Mouse (Mus musculus) cerebellum, postnatal 25 days (tissue): ENCODE data around the gene Phospho1.

Experiments used
- DNase-seq, 2 experiments: peaks; one replicate each; pipeline ENCODE4 v3.0.0; 2021; ENCODE audit warnings: mixed read lengths in 2 of 2

Phospho1 gene

DNA sequence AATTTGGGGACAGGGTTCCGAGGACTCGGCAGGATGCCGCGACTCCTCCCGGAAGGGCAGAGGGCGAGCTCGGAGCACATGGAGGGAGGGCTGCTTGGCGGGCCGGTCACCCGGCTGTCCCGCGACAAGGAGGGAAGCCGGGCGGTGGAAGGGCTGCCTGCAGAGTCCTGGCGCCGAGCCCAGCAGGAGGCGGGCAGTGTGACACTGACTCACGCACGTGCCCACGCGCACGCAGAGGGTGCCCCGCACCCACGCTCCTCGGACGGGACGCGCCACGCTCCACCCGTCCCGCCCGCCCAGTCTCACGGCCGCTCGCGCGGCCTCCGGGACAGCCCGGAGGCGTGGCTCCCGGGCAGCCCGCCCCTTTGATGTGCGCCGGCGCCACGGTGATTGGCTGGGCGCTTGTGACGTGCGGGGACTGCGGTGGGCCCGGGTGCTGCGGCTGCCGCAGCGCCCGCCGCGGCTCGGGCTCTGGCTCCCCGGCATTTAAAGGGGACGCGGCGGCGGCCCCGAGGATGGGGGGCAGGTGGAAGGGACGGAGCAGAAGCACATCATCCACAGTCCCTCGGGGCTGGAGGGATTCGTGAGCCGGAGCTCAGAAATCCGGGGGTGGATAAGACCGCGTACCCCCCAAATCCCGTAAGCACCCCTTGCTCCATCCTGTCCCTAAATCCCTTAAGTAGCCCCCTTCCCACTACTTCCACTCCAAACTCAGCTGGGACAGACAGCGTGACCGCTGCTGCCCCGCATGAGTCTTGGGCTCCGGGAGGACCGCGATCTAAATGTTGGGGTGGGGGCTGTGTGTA lies at the start of gene Phospho1:
TSS of gene Phospho1 (plus strand) at position 429 of the 806 bp plus-strand sequence.
- DNase-seq, result peak; percentile 94 to 97

DNA sequence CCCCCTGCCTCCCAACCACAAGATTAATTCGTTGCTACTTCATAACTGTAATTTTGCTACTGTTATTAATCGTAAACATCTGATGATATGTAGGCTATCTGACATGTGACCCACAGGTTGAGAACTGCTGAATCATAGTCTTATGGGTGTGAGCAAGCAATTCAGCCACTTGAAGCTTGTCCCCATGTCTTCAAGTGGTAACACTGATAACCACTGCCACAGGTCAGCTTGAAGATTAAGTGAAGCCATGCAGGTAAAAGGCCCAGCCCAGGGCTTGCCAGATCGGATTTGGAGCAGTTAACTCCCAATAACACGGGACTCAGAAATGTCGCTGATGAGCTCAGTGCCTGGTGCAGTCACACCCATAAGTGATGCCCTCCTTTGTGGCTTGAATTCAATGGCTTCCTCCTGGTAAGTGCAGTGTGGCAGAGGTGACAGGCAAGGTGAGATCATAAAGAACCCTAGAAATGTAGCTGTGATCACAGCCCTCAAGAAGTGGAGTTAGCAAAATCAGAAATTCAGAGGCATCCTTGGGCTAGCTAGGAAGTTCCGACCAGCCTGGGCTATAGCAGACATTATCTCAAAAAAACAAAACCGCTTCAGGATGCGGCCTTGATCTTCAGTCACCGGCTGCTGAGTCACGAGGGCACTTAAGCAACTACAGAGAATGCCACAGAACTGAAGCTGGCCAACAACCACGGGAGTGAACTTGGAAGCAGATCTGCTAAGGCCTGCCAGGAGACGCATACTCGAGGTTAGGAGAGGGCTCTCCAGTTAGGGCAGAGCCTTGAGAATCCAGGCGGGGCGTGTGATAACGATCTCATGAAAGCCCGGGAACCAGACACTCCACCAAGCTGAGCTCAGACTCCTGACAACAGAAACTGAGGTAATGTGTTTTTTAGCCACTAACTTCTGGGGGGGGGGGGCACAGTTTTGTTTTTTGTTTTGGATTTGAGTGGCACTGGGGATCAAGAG lies 46.7 kb upstream of the Phospho1 start:
- peak in 1 of 2 experiments; percentile 33 for DNase-seq

- peak in 1 of 2 experiments; percentile 20 for DNase-seq
Measured at GRCm38 (mm10) chr11:95778831-95779251, 45.5 kb upstream of the Phospho1 start.

- DNase-seq, result no peak
Measured at GRCm38 (mm10) chr11:95779366-95779765, 44.9 kb upstream of the Phospho1 start.

DNA sequence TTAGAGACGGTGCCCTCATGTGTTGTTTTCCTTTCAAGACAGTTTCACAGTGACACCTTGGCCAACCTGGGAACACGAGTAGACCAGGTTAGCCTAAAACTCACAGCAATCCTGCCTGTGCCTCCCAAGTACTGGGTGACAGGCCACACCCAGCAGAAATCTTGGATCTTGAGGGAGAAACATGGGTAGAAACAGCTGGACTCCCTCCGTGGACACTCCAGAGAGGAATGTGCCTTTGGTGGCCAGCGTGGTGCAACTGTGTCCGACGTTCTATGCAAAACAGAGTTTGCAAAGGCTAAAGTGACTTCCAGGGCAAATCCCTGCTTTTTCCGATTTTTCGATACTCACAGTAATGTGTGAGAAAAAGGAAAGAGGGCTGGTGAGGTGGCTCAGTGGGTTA lies 43.8 kb upstream of the Phospho1 start:
- DNase-seq, result no peak

DNA sequence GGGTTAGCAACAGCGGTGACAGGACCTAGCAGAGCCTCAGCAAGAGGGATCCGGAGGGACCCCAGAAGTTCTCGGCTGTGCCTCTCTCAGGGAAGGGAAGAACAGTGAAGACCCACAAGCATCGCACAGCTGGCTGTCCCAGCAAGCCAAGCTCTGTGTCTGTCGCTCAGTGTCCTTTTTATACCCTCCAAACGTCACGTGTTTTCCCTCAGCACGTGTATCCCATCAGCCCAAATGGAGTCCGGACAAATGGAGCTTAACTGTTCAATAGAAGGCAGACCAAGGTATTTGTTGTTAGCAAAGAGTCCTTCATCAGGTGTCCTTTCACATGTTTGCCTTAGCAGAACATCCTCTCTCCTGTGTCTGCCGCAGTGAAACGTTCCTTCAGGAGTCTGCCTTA lies 42.7 kb upstream of the Phospho1 start:
- no peak for DNase-seq

DNA sequence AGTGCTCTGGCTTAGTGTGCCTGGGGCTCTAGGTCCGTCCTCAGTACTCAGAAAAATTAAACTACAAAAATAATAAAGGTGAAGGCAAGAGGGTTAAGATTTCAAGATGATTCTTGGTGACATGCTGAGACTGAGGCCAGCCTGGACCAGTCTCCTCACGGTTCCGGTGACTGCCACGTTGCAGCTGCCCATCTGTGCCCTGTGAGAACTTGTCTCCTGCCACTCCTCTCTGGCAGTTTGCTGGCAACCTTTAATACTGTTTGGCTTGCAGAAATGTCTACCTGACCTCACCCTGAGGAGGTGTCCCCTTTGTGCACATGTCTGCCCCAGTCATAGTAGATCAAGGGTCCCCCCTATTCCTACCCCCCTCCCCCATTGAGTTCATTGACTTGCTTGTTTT lies 40.8 kb upstream of the Phospho1 start:
- DNase-seq, result no peak

DNA sequence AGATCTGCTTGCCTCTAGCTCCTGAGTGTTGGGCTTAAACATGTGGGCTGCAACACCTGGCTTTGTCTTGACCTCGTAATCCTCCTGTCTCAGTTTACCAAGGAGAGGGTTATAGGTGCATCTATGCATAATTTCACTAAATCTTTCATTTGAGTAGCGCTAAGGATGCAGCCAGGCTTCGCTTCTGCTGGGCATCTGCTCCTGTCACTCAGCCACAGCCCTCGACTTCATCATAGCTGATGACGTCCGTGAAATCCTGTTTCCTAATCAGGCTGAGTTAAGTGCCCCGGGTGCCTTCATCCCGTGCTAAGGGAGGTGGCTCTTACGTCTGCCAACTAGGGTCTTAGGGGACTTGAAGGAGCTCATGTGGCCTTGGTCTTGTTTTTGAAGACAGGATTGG lies 40.3 kb upstream of the Phospho1 start:
- no peak for DNase-seq

DNA sequence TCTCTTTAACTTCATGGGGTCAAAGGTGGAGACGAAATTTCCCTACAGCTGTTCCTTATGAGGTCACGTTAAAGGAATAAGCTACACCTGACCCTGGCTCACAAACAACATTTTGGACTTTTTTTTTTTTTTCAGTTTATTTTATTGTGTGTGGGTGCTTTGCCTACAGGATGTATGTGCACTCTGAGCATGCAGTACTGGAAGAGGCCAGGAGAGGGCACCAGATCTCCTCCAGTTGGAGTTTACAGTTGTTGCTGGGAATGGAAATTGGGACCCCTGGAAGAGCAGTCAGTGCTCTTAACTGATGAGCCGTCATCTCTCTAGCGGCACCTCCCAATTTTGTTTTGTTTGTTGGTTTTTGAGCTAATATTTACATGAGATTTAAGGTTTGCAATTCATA lies 38.6 kb upstream of the Phospho1 start:
- no peak for DNase-seq

DNA sequence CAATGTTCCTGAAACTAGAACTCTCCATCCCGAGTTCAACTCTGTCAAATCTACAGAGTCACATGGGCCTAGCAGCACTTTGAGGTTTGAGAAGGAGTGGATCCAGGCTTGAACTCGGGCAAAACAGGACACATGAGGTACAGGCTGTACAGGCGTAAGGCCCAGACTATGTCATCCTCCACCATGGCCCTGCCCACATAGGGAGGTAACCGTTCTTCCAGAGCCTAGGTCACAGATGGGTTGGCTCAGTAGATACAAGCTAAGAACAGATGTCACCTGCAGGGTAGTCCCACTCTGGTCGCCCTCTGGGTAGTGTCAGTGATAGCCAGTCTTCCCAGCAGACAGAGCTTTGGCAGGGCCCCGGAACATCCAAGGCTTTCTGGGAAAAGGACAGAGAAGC lies 37.8 kb upstream of the Phospho1 start:
- no peak for DNase-seq

DNA sequence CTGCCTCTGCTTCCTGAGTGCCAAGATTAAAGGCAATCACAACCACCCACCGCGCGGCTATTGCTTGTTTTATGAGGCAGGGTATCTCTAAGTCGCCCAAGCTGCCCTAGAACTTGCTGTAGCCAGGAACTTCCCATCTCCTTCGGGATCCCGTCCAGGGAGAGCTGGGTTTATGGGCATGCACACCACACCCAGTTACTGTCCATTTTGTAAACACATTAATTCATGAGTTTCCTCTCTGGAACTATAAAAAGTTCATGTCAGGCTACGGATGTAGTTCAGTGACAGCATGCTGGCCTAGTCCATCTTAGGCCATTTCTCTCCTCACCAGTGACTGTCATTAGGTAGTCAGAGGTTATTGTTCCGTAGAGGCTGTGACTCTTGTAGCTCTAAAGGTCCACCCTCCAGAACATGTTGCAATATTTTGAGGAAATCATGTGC lies 34.8 kb upstream of the Phospho1 start:
- DNase-seq, result no peak

DNA sequence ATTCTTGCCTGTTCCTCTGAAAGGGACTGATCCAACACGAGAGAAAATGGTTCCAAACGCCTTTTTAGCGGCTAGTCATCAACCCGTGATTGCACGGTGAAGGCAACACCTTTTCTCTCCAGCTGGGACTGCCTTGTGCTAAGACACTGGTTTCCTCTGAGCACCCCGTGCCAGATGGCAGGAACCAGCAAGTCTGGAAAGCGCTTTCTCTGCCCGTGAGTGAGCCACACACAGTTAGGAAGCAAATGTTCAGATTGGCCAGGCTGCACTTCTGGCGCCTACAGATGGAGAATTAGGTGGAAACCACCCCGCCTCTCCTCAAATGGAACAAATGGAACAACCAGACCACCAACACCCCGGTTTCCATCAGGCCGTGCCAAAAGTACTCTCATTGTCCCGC lies 32.5 kb upstream of the Phospho1 start:
- DNase-seq, result peak; percentile 53 to 65

DNA sequence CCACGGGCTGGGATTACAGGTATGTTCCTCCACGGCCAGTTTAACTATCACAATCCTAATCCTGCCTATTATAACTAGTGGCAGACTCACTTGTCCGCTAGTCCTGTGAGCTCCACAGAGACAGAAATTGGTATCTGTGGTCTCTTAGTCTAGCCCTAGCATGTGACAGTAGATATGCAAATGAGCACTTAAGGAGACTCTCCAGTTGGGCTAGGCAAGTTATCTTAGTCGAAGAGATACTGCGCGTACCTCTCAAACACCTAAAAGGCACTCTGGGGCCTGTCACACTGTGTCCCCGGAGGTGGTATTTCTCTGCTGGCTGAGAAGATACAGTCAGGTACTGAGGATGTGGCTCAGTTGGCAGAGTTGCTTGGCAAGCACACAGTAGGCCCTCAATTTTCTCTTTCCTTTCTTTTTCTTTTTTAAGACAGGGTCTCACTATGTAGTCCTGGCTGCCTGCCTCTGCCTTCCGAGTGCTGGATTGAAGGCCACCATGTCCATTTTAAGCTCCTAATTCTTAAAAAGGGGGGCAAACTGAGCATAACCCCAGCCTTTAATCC lies 31.3 kb upstream of the Phospho1 start:
- DNase-seq, result no peak

GRCm38 (mm10) chr11:95794201-95794600 lies 30.1 kb upstream of the Phospho1 start:
- no peak for DNase-seq

DNA sequence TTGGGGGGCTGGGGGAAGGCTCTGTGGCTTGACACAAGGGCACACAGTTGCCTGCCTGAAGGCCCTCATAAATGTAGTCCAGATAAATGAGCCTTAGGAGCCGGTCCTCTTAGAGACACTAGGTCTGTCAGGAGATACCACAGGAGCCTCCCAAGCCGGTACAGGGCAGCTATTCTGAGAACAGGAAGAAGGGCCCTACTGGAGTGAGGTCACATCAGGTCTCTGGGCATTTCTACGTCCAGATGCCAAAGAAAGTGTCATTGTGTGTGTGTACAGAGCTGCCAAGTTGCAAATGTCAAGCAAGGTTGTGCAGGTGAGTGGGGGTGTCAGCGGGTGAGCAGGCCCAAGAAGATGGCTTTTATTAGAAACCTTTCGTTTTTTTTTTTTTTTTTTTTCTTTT lies 28.7 kb upstream of the Phospho1 start:
- no peak for DNase-seq

DNA sequence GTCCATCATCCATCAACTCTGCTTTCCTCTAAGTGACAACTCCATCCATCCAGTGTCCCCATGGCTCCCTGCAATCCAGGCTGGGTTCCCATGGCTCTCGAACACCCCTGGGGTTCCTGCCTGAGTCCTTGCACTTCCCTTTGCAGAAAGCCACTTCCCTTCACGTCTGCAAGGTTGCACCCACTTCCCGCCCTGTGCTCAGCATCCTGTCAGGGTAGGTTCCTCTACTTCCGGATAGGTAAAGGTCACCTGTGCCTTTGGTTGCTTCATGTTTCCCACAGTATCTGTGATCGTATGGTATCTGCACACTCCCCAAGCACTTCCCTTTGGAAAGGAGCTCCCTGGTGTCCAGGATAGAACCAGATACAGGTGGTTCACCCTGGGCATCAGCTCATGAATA lies 19.3 kb upstream of the Phospho1 start:
- no peak for DNase-seq

GRCm38 (mm10) chr11:95805527-95805926 lies 18.8 kb upstream of the Phospho1 start:
- no peak for DNase-seq

DNA sequence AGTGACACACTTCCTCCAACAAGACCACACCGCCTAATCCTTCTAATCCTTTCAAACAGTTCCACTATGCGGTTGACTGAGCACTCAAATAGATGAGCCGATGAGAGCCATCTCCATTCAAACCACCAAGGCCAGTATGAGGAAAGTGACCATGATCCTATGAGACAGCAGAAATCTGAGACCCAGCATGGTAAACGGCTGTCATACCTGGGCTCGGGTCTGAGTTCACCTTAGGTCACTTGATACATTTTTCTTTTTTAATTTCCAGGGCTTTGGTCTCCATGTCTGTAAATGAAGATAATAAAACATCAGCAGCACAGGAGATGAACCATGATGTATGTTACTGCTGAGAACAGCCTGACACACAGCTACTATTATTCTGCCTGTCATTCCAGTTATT lies 16.4 kb upstream of the Phospho1 start:
- no peak for DNase-seq

GRCm38 (mm10) chr11:95808448-95809011 lies 15.8 kb upstream of the Phospho1 start:
- DNase-seq, result no peak

DNA sequence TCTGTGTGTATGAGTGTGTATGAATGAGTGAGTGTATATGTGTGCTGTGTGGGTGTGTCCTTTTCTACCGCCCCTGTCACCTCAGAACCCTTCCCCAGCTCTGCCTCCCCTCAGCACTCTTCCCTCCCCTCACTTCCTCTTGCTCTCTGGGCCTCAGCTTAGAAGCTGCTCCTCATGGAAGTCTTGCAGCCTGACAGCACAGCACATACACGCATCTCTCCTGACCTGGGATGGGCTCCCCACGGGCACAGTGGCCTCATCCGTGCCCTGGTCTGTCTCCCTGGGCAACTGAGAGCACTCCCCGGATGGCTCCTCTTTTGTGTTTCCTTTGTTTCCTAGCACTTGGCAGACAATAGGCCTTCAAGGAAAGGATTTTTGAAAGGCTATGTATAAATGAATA lies 14.7 kb upstream of the Phospho1 start:
- DNase-seq, result no peak

DNA sequence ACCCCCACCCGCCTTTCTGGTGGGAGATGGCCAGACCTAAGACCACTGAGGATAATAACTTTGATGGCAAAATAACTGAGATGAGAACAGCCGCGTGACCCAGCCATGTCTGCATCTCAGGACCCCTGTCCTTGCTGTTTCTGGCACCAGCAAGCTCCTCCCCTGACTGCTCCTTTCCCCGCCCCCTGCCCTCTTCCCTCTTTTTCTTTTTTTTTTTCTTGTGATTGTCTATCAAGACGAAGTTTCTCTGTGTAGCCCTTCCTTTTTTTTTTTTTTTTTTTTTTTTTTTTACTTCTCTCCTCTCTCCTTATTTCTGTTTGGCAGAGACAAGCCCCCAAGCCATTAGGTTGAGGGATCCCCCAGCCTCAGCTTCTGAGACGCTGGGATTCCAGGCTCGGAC lies 13.5 kb upstream of the Phospho1 start:
- DNase-seq, result no peak

DNA sequence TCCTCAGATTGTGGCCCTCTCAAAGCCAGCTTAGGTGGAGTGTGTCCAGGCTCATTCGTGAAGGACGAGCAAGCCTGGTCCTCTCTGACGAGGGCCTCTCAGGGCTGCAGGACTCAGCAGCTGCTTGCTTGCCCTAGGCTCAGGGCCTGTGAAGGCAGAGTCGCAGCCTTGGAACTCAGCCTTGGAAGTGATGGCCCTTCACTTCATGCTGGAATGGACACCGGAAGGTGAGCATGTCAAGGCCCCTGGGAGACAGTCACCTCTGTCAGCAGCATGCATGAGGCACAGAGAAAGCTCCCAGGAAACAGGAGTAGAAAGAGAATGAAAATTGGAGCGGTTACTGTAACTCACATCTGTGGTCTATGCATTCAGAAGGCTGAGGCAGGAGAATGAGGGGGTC lies 12.6 kb upstream of the Phospho1 start:
- no peak for DNase-seq

GRCm38 (mm10) chr11:95812224-95812623 lies 12.1 kb upstream of the Phospho1 start:
- no peak for DNase-seq
